Mouse (Mus musculus): ENCODE data around the gene Osbpl5. TPM values are rescaled to one million over a fixed set of nuclear protein-coding genes. Genes with fewer than 3 reads are reported as not detected.
A peak's percentile ranks its signal among the peaks of the same experiment; 100 is the strongest.

Osbpl5 gene
- polyA plus RNA-seq, 1 experiment from 2014 or later, result 13.0 TPM

DNA sequence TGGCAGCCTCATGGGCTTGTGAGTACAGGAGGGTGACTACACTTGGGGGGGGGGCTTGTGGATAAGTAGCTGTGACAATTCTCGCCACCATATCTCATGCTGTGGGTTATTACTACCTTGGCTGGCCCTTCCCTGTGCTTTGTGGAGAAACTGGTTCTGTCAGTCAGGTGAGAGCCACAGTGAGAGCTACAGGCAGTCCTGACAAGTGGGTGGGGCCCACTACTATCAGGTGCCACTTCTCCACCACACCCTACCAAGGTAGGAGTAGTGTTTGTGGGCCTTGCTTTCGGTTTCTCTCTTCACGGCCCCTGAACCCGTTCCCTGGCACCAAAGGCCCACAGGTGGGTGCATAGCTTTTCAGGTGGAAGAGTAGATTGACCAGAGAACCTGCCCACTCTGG lies 32.9 kb downstream of the Osbpl5 start:
- Histone ChIP-seq H3K36me3 (ENCODE audit: control insufficient read depth, insufficient read depth, low read length) (no peaks in the 10 kb centered on the region), H3K4me2 (no peak overlapping the region), H3K27ac (ENCODE audit: low read depth, low read length) (no peak overlapping the region), H3K27me3 (ENCODE audit: control insufficient read depth, insufficient read depth, low read length) (no peaks in the 10 kb centered on the region), H3K9me3 (ENCODE audit: control insufficient read depth, low read length) (no peaks in the 10 kb centered on the region), H3K4me1 (ENCODE audit: control insufficient read depth, insufficient read depth, low read length) (peaks cover 6% of the 10 kb centered on the region; the same call in 1 of the 2 replicates), H3K9ac (ENCODE audit: low read length) (no peak overlapping the region), H3K4me3 (ENCODE audit: low read depth, low read length) (no peak overlapping the region)
- 92% methylated on average over 4 of the region's 4 CpGs for WGBS
- ATAC-seq (ENCODE audit: low FRiP score) (no peak), DNase-seq (ENCODE audit: low spot score, missing footprints) (no peak)

DNA sequence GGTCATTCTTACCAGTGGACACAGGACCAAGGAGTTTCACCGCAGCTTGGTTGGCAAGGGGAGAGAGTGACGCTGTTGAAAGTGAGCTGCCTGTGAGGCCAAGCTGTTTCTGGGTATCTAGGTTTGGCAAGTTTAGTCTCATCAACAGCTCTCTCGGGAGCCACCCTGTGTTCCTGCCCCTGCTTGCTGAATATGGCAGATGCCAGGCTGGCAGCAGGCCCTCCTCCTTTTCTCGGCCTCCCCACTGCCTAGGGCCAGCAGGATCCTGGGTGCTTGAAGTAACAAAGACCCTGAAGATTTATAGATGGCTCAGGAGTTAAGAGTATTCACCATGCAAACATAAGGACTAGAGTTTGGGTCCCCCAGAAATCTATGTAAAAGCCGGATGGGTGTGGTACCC lies 34.1 kb downstream of the Osbpl5 start:
- no peak overlapping the region for H3K27ac ChIP-seq (ENCODE audit: low read depth, low read length)
- no peaks in the 10 kb centered on the region for H3K9me3 ChIP-seq (ENCODE audit: control insufficient read depth, low read length)
- WGBS, result 82% methylated on average over 5 of the region's 5 CpGs
- no peak overlapping the region for H3K4me3 ChIP-seq (ENCODE audit: low read depth, low read length)
- no peaks in the 10 kb centered on the region for H3K36me3 ChIP-seq (ENCODE audit: control insufficient read depth, insufficient read depth, low read length)
- H3K4me1 ChIP-seq (ENCODE audit: control insufficient read depth, insufficient read depth, low read length), result peaks cover 6% of the 10 kb centered on the region; the same call in 1 of the 2 replicates
- H3K4me2 ChIP-seq, result no peak overlapping the region
- DNase-seq (ENCODE audit: low spot score, missing footprints) (no peak), ATAC-seq (ENCODE audit: low FRiP score) (no peak)
- no peaks in the 10 kb centered on the region for H3K27me3 ChIP-seq (ENCODE audit: control insufficient read depth, insufficient read depth, low read length)
- no peak overlapping the region for H3K9ac ChIP-seq (ENCODE audit: low read length)

DNA sequence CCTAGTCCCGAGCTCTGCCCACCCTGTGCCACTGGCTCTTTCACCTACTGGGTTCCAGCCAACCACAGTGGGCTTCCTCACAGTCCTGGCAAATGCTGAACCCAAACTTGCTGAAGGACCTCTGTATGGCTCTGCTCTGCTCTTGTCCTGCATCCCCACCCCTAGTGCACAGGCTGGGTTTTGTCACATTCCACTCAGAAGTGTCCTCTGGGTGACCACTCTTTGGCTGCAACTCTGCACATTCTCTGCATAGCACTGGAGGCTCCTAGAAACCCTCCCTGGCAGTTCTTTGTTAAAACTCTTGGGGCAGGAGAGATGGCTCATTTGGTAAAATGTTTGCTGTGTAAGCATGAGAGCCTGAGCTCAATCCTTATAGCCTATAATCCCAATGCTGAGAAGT lies 39.0 kb downstream of the Osbpl5 start:
- Histone ChIP-seq H3K27me3 (ENCODE audit: control insufficient read depth, insufficient read depth, low read length) (no peaks in the 10 kb centered on the region), H3K27ac (ENCODE audit: low read depth, low read length) (no peak overlapping the region), H3K9ac (ENCODE audit: low read length) (no peak overlapping the region), H3K4me3 (ENCODE audit: low read depth, low read length) (no peak overlapping the region), H3K9me3 (ENCODE audit: control insufficient read depth, low read length) (no peaks in the 10 kb centered on the region), H3K4me2 (no peak overlapping the region), H3K4me1 (ENCODE audit: control insufficient read depth, insufficient read depth, low read length) (peaks cover 8% of the 10 kb centered on the region; the same call in 1 of the 2 replicates), H3K36me3 (ENCODE audit: control insufficient read depth, insufficient read depth, low read length) (no peaks in the 10 kb centered on the region)
- DNase-seq (ENCODE audit: low spot score, missing footprints), result no peak
- no peak for ATAC-seq (ENCODE audit: low FRiP score)
- WGBS, result 80% methylated on average over 1 of the region's 1 CpGs

DNA sequence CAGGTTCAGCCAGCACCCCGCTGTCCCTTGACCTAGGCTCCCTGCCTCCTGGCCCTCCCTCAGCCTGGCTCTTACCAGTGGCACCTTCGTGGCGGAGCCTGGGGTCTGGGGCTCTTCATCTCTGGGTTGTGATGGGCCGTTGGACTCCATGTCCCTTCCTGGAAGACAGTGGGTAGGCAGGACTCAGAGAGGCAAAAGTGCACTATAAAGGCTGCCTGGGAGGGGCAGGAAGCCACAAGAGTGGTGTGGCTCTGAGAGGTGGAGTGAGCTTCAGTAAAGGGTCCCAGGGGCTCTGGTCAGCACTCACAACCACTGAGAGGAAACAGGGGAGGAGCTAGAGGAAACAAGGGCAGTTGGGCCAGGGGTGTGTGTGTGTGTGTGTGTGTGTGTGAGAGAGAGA lies 43.4 kb downstream of the Osbpl5 start:
- Histone ChIP-seq H3K36me3 (ENCODE audit: control insufficient read depth, insufficient read depth, low read length) (no peaks in the 10 kb centered on the region), H3K4me1 (ENCODE audit: control insufficient read depth, insufficient read depth, low read length) (0 out of 2 replicates have a peak, but pooled peaks cover 3% of the 10 kb centered on the region), H3K27ac (ENCODE audit: low read depth, low read length) (no peak overlapping the region), H3K4me2 (no peak overlapping the region), H3K9ac (ENCODE audit: low read length) (no peak overlapping the region), H3K27me3 (ENCODE audit: control insufficient read depth, insufficient read depth, low read length) (no peaks in the 10 kb centered on the region), H3K9me3 (ENCODE audit: control insufficient read depth, low read length) (no peaks in the 10 kb centered on the region), H3K4me3 (ENCODE audit: low read depth, low read length) (no peak overlapping the region)
- WGBS, result 83% methylated on average over 4 of the region's 4 CpGs
- no peak for DNase-seq (ENCODE audit: low spot score, missing footprints)
- no peak for ATAC-seq (ENCODE audit: low FRiP score)

DNA sequence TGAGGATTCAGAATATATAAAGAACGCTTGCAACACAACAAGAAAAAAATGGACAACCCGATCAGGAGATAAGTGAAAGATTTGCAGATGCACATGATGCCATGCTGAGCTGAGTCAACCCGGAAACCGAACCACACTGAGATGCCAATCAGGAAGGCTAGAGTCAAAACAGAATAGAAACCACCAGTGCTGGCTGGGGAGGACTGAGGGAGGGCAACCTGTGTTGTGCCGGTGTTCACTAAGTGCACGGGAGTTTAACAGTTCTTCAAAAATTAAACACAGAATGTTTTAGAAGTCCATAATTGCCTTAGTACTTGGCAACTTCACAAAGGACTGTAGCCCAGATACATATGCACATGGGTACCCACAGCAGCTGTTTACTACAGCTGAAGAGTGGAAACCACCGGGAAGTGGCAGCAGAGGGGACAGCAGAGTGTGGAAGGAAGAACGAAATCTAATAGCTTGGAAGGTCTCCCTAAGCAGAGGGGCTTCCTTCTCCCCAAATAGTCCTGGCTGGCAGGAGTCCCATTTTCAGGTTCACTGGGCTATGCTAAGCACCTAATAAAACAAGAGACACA lies 43.9 kb downstream of the Osbpl5 start:
- H3K4me1 ChIP-seq (ENCODE audit: control insufficient read depth, insufficient read depth, low read length), result 0 out of 2 replicates have a peak, but pooled peaks cover 3% of the 10 kb centered on the region
- 91% methylated on average over 8 of the region's 8 CpGs for WGBS

DNA sequence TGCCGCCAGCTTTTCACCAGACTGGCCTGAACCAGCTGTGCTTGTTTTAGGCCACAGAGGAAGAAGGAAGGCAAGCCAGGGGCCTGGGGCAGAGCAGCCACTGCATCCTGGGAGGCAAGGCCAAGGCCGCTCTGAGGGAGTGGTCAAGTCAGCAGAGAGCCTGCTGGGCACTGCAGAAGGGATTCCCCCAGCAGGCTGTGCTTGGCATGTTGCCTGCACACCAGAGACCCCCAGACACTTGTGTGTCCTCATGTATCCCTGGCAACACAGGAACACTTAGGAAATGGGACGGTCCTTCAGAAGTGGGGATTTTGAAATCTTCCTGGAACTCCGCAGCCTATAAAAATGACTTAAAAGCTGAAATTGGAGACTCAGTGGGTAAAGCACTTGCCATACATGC lies 44.8 kb downstream of the Osbpl5 start:
- Histone ChIP-seq H3K9ac (ENCODE audit: low read length) (no peak overlapping the region), H3K36me3 (ENCODE audit: control insufficient read depth, insufficient read depth, low read length) (no peaks in the 10 kb centered on the region), H3K27ac (ENCODE audit: low read depth, low read length) (no peak overlapping the region), H3K9me3 (ENCODE audit: control insufficient read depth, low read length) (no peaks in the 10 kb centered on the region), H3K27me3 (ENCODE audit: control insufficient read depth, insufficient read depth, low read length) (no peaks in the 10 kb centered on the region), H3K4me2 (no peak overlapping the region), H3K4me3 (ENCODE audit: low read depth, low read length) (no peak overlapping the region), H3K4me1 (ENCODE audit: control insufficient read depth, insufficient read depth, low read length) (no peaks in the 10 kb centered on the region)
- ATAC-seq (ENCODE audit: low FRiP score) (no peak), DNase-seq (ENCODE audit: low spot score, missing footprints) (no peak)
- WGBS, result 79% methylated on average over 4 of the region's 4 CpGs

More for the DNA sequence above, 43.9 kb downstream of the Osbpl5 start:
- DNase-seq (ENCODE audit: low spot score, missing footprints) (no peak), ATAC-seq (ENCODE audit: low FRiP score) (no peak)
- Histone ChIP-seq H3K9me3 (ENCODE audit: control insufficient read depth, low read length) (no peaks in the 10 kb centered on the region), H3K36me3 (ENCODE audit: control insufficient read depth, insufficient read depth, low read length) (no peaks in the 10 kb centered on the region), H3K4me3 (ENCODE audit: low read depth, low read length) (no peak overlapping the region), H3K9ac (ENCODE audit: low read length) (no peak overlapping the region), H3K4me2 (no peak overlapping the region), H3K27ac (ENCODE audit: low read depth, low read length) (no peak overlapping the region), H3K27me3 (ENCODE audit: control insufficient read depth, insufficient read depth, low read length) (no peaks in the 10 kb centered on the region)

DNA sequence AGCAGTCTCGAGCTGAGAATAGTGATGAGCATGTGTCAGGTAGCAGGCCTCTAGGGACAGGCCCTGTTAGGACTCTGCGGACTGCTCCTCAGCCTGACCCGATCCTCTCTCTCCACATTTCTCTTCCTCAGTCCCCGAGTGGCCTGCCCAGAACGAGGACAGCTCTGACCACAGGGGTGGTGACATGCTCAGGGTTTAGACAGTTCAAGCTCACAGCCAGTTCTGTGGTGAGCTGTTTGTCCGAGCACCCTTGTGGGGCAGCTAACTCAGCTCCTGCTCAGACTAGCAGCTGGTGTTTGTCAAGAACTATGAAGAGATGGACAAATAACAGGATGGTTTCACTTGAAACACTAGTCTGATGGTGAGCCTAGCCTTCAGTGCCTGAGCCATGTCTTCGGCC lies 45.4 kb downstream of the Osbpl5 start:
- no peak for DNase-seq (ENCODE audit: low spot score, missing footprints)
- H3K27me3 ChIP-seq (ENCODE audit: control insufficient read depth, insufficient read depth, low read length), result no peaks in the 10 kb centered on the region
- no peak overlapping the region for H3K27ac ChIP-seq (ENCODE audit: low read depth, low read length)
- no peak overlapping the region for H3K4me3 ChIP-seq (ENCODE audit: low read depth, low read length)
- H3K4me2 ChIP-seq, result no peak overlapping the region
- whole genome bisulfite sequencing, result 77% methylated on average over 7 of the region's 7 CpGs
- H3K36me3 ChIP-seq (ENCODE audit: control insufficient read depth, insufficient read depth, low read length), result no peaks in the 10 kb centered on the region
- H3K9ac ChIP-seq (ENCODE audit: low read length), result no peak overlapping the region
- no peaks in the 10 kb centered on the region for H3K9me3 ChIP-seq (ENCODE audit: control insufficient read depth, low read length)
- no peak for ATAC-seq (ENCODE audit: low FRiP score)
- H3K4me1 ChIP-seq (ENCODE audit: control insufficient read depth, insufficient read depth, low read length), result no peaks in the 10 kb centered on the region

DNA sequence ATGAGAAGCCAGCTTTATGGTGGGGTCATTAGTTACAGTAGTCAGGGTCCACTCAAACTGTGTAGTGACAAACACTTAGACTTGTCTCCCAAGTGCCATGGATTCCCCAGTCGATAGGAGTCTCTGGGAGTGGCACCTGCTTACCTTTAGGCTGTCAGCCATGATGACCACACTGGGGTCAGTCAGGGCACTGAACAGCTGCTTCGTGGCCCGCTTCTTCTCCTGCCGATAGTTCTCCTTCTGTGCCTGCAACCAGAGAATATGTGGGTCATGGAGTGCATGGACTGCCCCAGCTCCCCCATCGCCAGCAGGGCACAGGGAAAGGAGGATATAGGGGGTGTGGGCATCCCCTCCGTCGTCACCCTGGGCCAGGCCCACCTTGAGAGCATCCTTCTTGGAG lies 47.4 kb downstream of the Osbpl5 start:
- Histone ChIP-seq H3K9me3 (ENCODE audit: control insufficient read depth, low read length) (no peaks in the 10 kb centered on the region), H3K27ac (ENCODE audit: low read depth, low read length) (no peak overlapping the region), H3K4me3 (ENCODE audit: low read depth, low read length) (no peak overlapping the region), H3K9ac (ENCODE audit: low read length) (no peak overlapping the region), H3K4me1 (ENCODE audit: control insufficient read depth, insufficient read depth, low read length) (no peaks in the 10 kb centered on the region), H3K36me3 (ENCODE audit: control insufficient read depth, insufficient read depth, low read length) (no peaks in the 10 kb centered on the region), H3K4me2 (no peak overlapping the region), H3K27me3 (ENCODE audit: control insufficient read depth, insufficient read depth, low read length) (no peaks in the 10 kb centered on the region)
- DNase-seq (ENCODE audit: low spot score, missing footprints) (no peak), ATAC-seq (ENCODE audit: low FRiP score) (no peak)
- 91% methylated on average over 7 of the region's 7 CpGs for WGBS

DNA sequence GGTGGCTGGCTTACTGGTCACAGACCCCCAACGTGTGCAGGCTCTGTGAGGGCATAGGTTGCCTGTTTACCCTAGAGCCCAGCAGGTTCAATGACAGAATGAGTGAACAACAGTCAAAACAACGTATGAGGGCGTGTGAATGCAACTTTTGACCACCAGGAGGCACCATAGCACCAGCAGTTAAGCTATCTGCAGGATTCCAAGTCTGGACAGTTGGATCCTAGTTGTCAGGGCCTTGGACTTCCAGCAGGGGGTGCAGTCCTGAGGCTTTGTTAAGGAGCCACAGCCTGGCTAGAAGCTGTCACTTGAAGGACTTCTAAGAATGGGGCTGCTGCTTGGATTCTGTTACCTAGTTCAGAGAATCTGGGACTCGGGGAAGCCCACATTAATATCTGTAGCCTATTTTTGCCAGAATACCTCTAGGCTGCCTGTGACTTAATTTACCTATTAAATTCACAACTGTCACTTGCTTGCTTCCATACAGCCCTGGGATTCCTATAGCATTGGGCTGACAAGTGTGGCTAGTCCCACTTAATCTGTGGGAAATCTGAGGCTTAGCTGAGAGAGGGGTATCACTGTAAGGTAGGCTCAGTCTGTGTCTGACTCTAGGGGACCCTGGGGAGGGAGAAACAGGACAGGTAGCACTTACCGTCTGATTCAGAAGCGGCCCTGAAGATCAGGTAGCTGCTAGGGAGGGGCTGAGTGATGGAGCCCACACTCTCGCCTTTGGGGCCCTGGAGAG lies 49.9 kb downstream of the Osbpl5 start:
- Histone ChIP-seq H3K4me1 (ENCODE audit: control insufficient read depth, insufficient read depth, low read length) (no peaks in the 10 kb centered on the region), H3K4me2 (no peak overlapping the region), H3K4me3 (ENCODE audit: low read depth, low read length) (no peak overlapping the region), H3K27ac (ENCODE audit: low read depth, low read length) (no peak overlapping the region), H3K9ac (ENCODE audit: low read length) (0 out of 2 replicates have a peak overlapping the region, but pooled peaks have one; percentile 13), H3K36me3 (ENCODE audit: control insufficient read depth, insufficient read depth, low read length) (no peaks in the 10 kb centered on the region), H3K27me3 (ENCODE audit: control insufficient read depth, insufficient read depth, low read length) (no peaks in the 10 kb centered on the region), H3K9me3 (ENCODE audit: control insufficient read depth, low read length) (no peaks in the 10 kb centered on the region)
- DNase-seq (ENCODE audit: low spot score, missing footprints) (peak; percentile 99), ATAC-seq (ENCODE audit: low FRiP score) (peak; percentile 80)
- 41% methylated on average over 7 of the region's 7 CpGs for WGBS

Data from midbrain, embryonic 11.5 days (tissue).